In the genomic region with DNA sequence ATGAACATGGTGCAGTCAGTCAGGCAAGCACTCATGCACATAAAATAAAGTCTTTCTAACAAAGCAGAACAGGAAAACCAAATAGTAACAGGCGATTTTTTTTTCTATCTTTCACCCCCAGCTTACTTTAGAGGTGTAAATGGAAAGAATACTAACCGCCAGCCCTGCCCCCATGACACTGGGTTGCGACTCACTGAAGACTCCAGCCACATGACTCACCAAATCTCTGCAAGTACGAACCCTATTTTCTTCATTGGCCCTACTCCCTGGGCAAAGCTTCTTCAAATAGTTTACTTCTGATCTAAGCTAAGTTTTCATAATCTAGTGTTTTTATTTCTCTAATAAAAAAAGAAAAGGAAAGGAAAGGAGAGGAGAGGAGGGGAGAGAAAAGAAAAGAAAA, we compare ENCODE assay signal across 21 mouse cellular contexts. TPM values are rescaled to one million over a fixed set of nuclear protein-coding genes. Genes with fewer than 3 reads are reported as not detected.
DNase-seq lines count a peak whose midpoint lies in the region; ATAC-seq and TF ChIP-seq lines count a peak whose summit lies in the region.
"Had no signal": no experiment of that assay in that cellular context is flagged by ENCODE, and none has a peak within 500 bp of the region (broad histone marks: within the 10 kb centered on the region; RNA-seq: fewer than 3 reads in every experiment).

No protein-coding gene starts in this region.

- no peak for ATAC-seq in Patski
- 0 out of 2 replicates have a peak, but pooled peaks have one; percentile 19 for ATAC-seq in megakaryocyte, adult 5-6 weeks (ENCODE audit: poor library complexity, severe bottlenecking)
- ATAC-seq in midbrain, embryonic 16.5 days, result no peak
- ATAC-seq: hindbrain, postnatal 0 days; intestine, embryonic 15.5 days had no signal

- no peak overlapping the region for H3K27ac ChIP-seq in midbrain, embryonic 16.5 days (ENCODE audit: low read length)
- H3K27ac ChIP-seq: embryonic facial prominence, embryonic 12.5 days; forebrain, embryonic 12.5 days; heart, embryonic 13.5 days; hindbrain, embryonic 13.5 days; hindbrain, postnatal 0 days; intestine, embryonic 15.5 days had no signal

- no peaks in the 10 kb centered on the region for H3K4me1 ChIP-seq in midbrain, embryonic 16.5 days (ENCODE audit: control insufficient read depth, insufficient read depth, low read length)

- POLR2A ChIA-PET in Patski (lab: Charles Lee), result interaction anchor here (0.6 kb wide), 1 partner anchor 30 kb away, joined by 3 read pairs; no protein-coding TSS in a partner anchor

- H3K27me3 ChIP-seq in Patski, result no peaks in the 10 kb centered on the region
- no peaks in the 10 kb centered on the region for H3K27me3 ChIP-seq in midbrain, embryonic 16.5 days (ENCODE audit: control insufficient read depth, insufficient read depth, low read depth, low read length)
- H3K27me3 ChIP-seq: CH12.LX; embryonic facial prominence, embryonic 12.5 days; forebrain, embryonic 12.5 days; heart, embryonic 13.5 days; hindbrain, embryonic 13.5 days; intestine, embryonic 15.5 days had no signal

- CTCF ChIA-PET in Patski (lab: Charles Lee), result interaction anchor here (0.8 to 2.7 kb wide), 8 partner anchors 9 to 186 kb away, joined by 3 to 7 read pairs (median 4); no protein-coding TSS in a partner anchor

- no peak overlapping the region for H3K4me2 ChIP-seq in midbrain, embryonic 16.5 days (ENCODE audit: low read length)
- H3K4me2 ChIP-seq: embryonic facial prominence, embryonic 12.5 days; forebrain, embryonic 12.5 days; heart, embryonic 13.5 days; hindbrain, embryonic 13.5 days; intestine, embryonic 15.5 days had no signal

- H3K9me3 ChIP-seq in midbrain, embryonic 16.5 days (replicated peaks; ENCODE audit: control insufficient read depth, low read length, poor library complexity, severe bottlenecking), result no peaks in the 10 kb centered on the region
- H3K9me3 ChIP-seq: embryonic facial prominence, embryonic 12.5 days; forebrain, embryonic 12.5 days; heart, embryonic 13.5 days; hindbrain, embryonic 13.5 days; intestine, embryonic 15.5 days had no signal

- DNase-seq in 3T3-L1 (ENCODE audit: low read depth, low spot score), result peak; percentile 83
- peak; percentile 73 for DNase-seq in 416B (ENCODE audit: low read depth)
- DNase-seq in Patski (ENCODE audit: low read depth, low spot score), result no peak
- DNase-seq in heart, postnatal 4 days, result no peak
- no peak for DNase-seq in lung, postnatal 14 days
- no peak for DNase-seq in spleen, postnatal 10 days (ENCODE audit: low spot score in 2 of 2)
- DNase-seq: adrenal gland, adult 2 months; adrenal gland, postnatal 25 days; cerebellum, adult 2 months; cerebellum, postnatal 10 days; gastrocnemius, postnatal 25 days; heart, adult 11 months had no signal

- no peak overlapping the region for H3K4me3 ChIP-seq in midbrain, embryonic 16.5 days (ENCODE audit: low read depth, low read length)
- H3K4me3 ChIP-seq: embryonic facial prominence, embryonic 12.5 days; forebrain, embryonic 12.5 days; heart, embryonic 13.5 days; hindbrain, embryonic 13.5 days; intestine, embryonic 15.5 days had no signal

- no peak overlapping the region for H3K9ac ChIP-seq in midbrain, embryonic 16.5 days (ENCODE audit: low read depth, low read length)
- H3K9ac ChIP-seq: embryonic facial prominence, embryonic 12.5 days; forebrain, embryonic 12.5 days; heart, embryonic 13.5 days; hindbrain, embryonic 13.5 days; intestine, embryonic 15.5 days had no signal

- in situ Hi-C loops in Patski (cut with MboI; ENCODE audit: low pct_unique_long_range_greater_than_20kb), result loop anchor here (25.0 kb wide), 1 partner anchor 368 kb away; no protein-coding TSS in a partner anchor

- 81% methylated on average over 4 of the region's 4 CpGs for WGBS in midbrain, embryonic 16.5 days

- TF ChIP-seq CTCF in Patski (IDR thresholded peaks at IDR 0.05), result peak; percentile 3

- no peaks in the 10 kb centered on the region for H3K36me3 ChIP-seq in midbrain, embryonic 16.5 days (ENCODE audit: control insufficient read depth, insufficient read depth, low read length)
- H3K36me3 ChIP-seq: hindbrain, embryonic 13.5 days; intestine, embryonic 15.5 days had no signal

RNA-seq across cellular contexts. Expression of a gene that starts 27.8 kb away (rescaled TPM):
- polyA plus RNA-seq in Patski (2021), result 119 TPM
- 50.5 and 53.2 TPM in 2 replicates for total RNA-seq in megakaryocyte, adult 5-6 weeks (2015)
- total RNA-seq in megakaryocyte, adult 5-6 weeks (2017), result 59.1 and 59.6 TPM in 2 replicates
- total RNA-seq in heart, postnatal 4 days (2021), result 10 to 100 TPM; 31.2 to 32.5 TPM
- polyA plus RNA-seq in midbrain, embryonic 16.5 days (2015; fragmentation: Nextera tagmentation; extraction: Ambion mirVana), result 40.7 and 45.0 TPM in 2 replicates

RNA-seq across cellular contexts. Expression of a gene that starts 46.3 kb away (rescaled TPM):
- polyA plus RNA-seq in Patski (2021), result 86.5 TPM
- total RNA-seq in megakaryocyte, adult 5-6 weeks (2015), result 2.2 and 5.2 TPM in 2 replicates
- total RNA-seq in megakaryocyte, adult 5-6 weeks (2017), result 3.8 and 7.2 TPM in 2 replicates
- 100 to 1,000 TPM in 1 of 2 experiments, 10 to 100 TPM in 1; 91.3 to 105 TPM for total RNA-seq in heart, postnatal 4 days (2021)
- polyA plus RNA-seq in midbrain, embryonic 16.5 days (2015; fragmentation: Nextera tagmentation; extraction: Ambion mirVana), result 5.9 and 6.3 TPM in 2 replicates

RNA-seq across cellular contexts. Expression of a gene that starts 46.4 kb away (rescaled TPM):
- polyA plus RNA-seq in Patski (2021), result 22.4 TPM
- total RNA-seq in megakaryocyte, adult 5-6 weeks (2015), result 6.4 and 7.0 TPM in 2 replicates
- total RNA-seq in megakaryocyte, adult 5-6 weeks (2017), result 8.6 and 10.2 TPM in 2 replicates
- total RNA-seq in heart, postnatal 4 days (2021), result 10 to 100 TPM in 1 of 2 experiments, 1 to 10 TPM in 1; 7.6 to 10.2 TPM
- polyA plus RNA-seq in midbrain, embryonic 16.5 days (2015; fragmentation: Nextera tagmentation; extraction: Ambion mirVana), result 17.3 and 17.8 TPM in 2 replicates

Comparison
In these comparisons a context has a peak if more than half of its experiments do, and no peak if none do; other contexts are left out.
1. DNase-seq: peak in 3T3-L1 (single experiment) and 416B (single experiment); none in Patski (single experiment), heart, postnatal 4 days (single experiment), lung, postnatal 14 days (single experiment) and spleen, postnatal 10 days (0 of 2).
2. RNA of a gene that starts 46.3 kb away (total RNA-seq): 91.3 to 105 TPM in heart, postnatal 4 days; 2.2 to 7.2 TPM in megakaryocyte, adult 5-6 weeks; every median in the first group is over 10 times any median in the second.